Mouse (Mus musculus): ENCODE measurements around the gene Slc26a1. TPM values are rescaled to one million over a fixed set of nuclear protein-coding genes. Genes with fewer than 3 reads are reported as not detected.

The Slc26a1 gene
- polyA plus RNA-seq, 1 experiment from 2014 or later: 0.53 TPM

DNA sequence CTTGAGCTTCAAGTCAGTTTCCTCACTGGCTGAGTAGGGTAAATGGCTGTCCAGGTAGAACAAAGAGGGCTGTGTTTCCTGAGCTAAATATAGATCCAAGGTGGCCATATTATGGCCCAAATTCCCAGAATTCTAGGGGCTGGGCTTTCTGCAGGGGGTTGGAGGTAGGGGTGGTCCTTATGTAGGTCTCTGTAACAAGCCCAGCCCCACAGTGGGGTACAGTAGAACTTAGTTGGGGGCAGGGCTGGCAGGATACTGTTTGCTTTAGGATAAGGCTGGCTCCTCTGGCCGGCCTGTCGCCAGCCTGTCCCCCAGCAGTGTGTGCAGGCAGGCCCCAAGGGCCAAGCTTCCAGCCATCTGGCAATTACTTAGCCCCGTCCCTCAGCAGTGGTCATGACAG is 25.0 kb upstream of the Slc26a1 start:
- peak overlapping the region; percentile 45 to 61; a peak in 3 of 4 replicates for H3K27ac ChIP-seq (replicated peaks in 1 of 2; ENCODE audit: control insufficient read depth in 1 of 2, insufficient read depth in 1 of 2, low read depth in 2 of 2, low read length in 2 of 2)
- H3K9me3 ChIP-seq (ENCODE audit: control insufficient read depth, low read length): no peaks in the 10 kb centered on the region
- WGBS: 21% methylated on average over 3 of the region's 3 CpGs
- H3K36me3 ChIP-seq (ENCODE audit: control insufficient read depth, insufficient read depth, low read length): peaks cover 11% of the 10 kb centered on the region
- no peak overlapping the region for H3K4me3 ChIP-seq (ENCODE audit: control insufficient read depth in 1 of 2, insufficient read depth in 1 of 2, low read depth in 1 of 2, low read length in 2 of 2)
- 0 out of 2 replicates have a peak overlapping the region, but pooled peaks have one; percentile 6 for H3K4me2 ChIP-seq (ENCODE audit: low read length)
- peak; percentile 42; the same call in 1 of the 2 replicates for ATAC-seq (ENCODE audit: insufficient number of reproducible peaks, insufficient read depth, low FRiP score, low read depth)
- no peak overlapping the region for H3K9ac ChIP-seq (ENCODE audit: low read length)
- H3K27me3 ChIP-seq (ENCODE audit: control insufficient read depth, insufficient read depth, low read length): no peaks in the 10 kb centered on the region
- peaks cover 34 to 51% of the 10 kb centered on the region in 2 experiments for H3K4me1 ChIP-seq (ENCODE audit: control insufficient read depth in 2 of 2, insufficient read depth in 2 of 2, low read length in 2 of 2)

DNA sequence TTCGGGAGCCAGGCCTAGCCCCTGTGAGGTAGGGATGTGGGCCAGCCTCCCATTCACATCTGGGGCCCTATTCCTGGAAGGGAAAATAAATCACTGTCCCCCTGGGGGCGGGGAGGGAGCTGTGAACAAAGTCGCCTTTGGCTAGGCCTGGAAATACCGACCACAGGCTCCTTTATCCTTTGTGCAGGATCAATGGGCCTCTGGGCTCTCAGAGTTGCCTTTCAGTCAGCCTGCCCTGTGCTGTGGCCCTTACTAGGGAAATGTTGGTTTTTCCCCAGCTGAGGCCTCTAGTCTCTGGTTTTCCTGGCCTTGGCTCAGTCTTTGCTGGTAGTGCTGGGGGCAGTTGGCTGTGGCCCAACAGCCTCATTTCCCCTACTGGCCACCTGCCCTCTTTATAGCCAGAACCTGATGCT is 22.0 kb upstream of the Slc26a1 start:
- ATAC-seq (ENCODE audit: insufficient number of reproducible peaks, insufficient read depth, low FRiP score, low read depth): no peak
- H3K27me3 ChIP-seq (ENCODE audit: control insufficient read depth, insufficient read depth, low read length): no peaks in the 10 kb centered on the region
- H3K4me1 ChIP-seq (ENCODE audit: control insufficient read depth in 2 of 2, insufficient read depth in 2 of 2, low read length in 2 of 2): peaks cover 43 to 58% of the 10 kb centered on the region in 2 experiments
- H3K9me3 ChIP-seq (ENCODE audit: control insufficient read depth, low read length): no peaks in the 10 kb centered on the region
- H3K9ac ChIP-seq (ENCODE audit: low read length): no peak overlapping the region
- H3K27ac ChIP-seq (replicated peaks in 1 of 2; ENCODE audit: control insufficient read depth in 1 of 2, insufficient read depth in 1 of 2, low read depth in 2 of 2, low read length in 2 of 2): no peak overlapping the region
- no peaks in the 10 kb centered on the region for H3K36me3 ChIP-seq (ENCODE audit: control insufficient read depth, insufficient read depth, low read length)
- H3K4me3 ChIP-seq (ENCODE audit: control insufficient read depth in 1 of 2, insufficient read depth in 1 of 2, low read depth in 1 of 2, low read length in 2 of 2): no peak overlapping the region
- 50% methylated on average over 4 of the region's 4 CpGs for WGBS
- 0 out of 2 replicates have a peak overlapping the region, but pooled peaks have one; percentile 8 for H3K4me2 ChIP-seq (ENCODE audit: low read length)

DNA sequence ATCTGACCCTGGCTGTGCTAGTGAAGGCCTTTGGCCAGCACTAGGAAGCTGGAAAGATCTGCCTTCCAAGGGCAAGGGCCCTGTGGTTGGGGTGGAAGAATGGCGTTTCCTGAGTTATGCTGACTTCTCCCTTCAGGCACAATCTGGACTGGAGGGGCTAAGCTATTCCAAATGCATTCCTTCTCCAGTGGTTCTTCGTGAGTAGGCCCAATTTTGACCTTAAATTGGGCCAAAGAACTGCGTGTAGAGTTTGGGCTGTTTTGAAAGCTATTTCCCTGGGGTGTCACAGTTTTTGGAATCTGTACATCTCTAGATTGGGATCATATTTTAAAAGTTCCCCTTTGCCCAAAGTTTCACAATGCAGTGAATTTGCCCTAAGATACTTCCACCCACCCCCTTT is 21.2 kb upstream of the Slc26a1 start:
- 80% methylated on average over 3 of the region's 3 CpGs for WGBS
- H3K4me2 ChIP-seq (ENCODE audit: low read length): 0 out of 2 replicates have a peak overlapping the region, but pooled peaks have one; percentile 8
- ATAC-seq (ENCODE audit: insufficient number of reproducible peaks, insufficient read depth, low FRiP score, low read depth): no peak
- H3K4me3 ChIP-seq (ENCODE audit: control insufficient read depth in 1 of 2, insufficient read depth in 1 of 2, low read depth in 1 of 2, low read length in 2 of 2): no peak overlapping the region
- no peak overlapping the region for H3K9ac ChIP-seq (ENCODE audit: low read length)
- no peak overlapping the region for H3K27ac ChIP-seq (replicated peaks in 1 of 2; ENCODE audit: control insufficient read depth in 1 of 2, insufficient read depth in 1 of 2, low read depth in 2 of 2, low read length in 2 of 2)
- no peaks in the 10 kb centered on the region for H3K36me3 ChIP-seq (ENCODE audit: control insufficient read depth, insufficient read depth, low read length)
- no peaks in the 10 kb centered on the region for H3K9me3 ChIP-seq (ENCODE audit: control insufficient read depth, low read length)
- no peaks in the 10 kb centered on the region for H3K27me3 ChIP-seq (ENCODE audit: control insufficient read depth, insufficient read depth, low read length)
- peaks cover 44 to 64% of the 10 kb centered on the region in 2 experiments for H3K4me1 ChIP-seq (ENCODE audit: control insufficient read depth in 2 of 2, insufficient read depth in 2 of 2, low read length in 2 of 2)

GRCm38 (mm10) chr5:108695861-108696260 is 20.5 kb upstream of the Slc26a1 start:
- ATAC-seq (ENCODE audit: insufficient number of reproducible peaks, insufficient read depth, low FRiP score, low read depth): no peak
- peaks cover 40 to 65% of the 10 kb centered on the region in 2 experiments for H3K4me1 ChIP-seq (ENCODE audit: control insufficient read depth in 2 of 2, insufficient read depth in 2 of 2, low read length in 2 of 2)
- no peaks in the 10 kb centered on the region for H3K36me3 ChIP-seq (ENCODE audit: control insufficient read depth, insufficient read depth, low read length)
- H3K9ac ChIP-seq (ENCODE audit: low read length): no peak overlapping the region; the same call in 1 of the 2 replicates
- 94% methylated on average over 9 of the region's 12 CpGs for whole genome bisulfite sequencing
- no peak overlapping the region for H3K27ac ChIP-seq (replicated peaks in 1 of 2; ENCODE audit: control insufficient read depth in 1 of 2, insufficient read depth in 1 of 2, low read depth in 2 of 2, low read length in 2 of 2)
- no peak overlapping the region for H3K4me3 ChIP-seq (ENCODE audit: control insufficient read depth in 1 of 2, insufficient read depth in 1 of 2, low read depth in 1 of 2, low read length in 2 of 2)
- H3K9me3 ChIP-seq (ENCODE audit: control insufficient read depth, low read length): no peaks in the 10 kb centered on the region
- H3K4me2 ChIP-seq (ENCODE audit: low read length): peak overlapping the region; percentile 81; the same call in 1 of the 2 replicates
- H3K27me3 ChIP-seq (ENCODE audit: control insufficient read depth, insufficient read depth, low read length): no peaks in the 10 kb centered on the region

DNA sequence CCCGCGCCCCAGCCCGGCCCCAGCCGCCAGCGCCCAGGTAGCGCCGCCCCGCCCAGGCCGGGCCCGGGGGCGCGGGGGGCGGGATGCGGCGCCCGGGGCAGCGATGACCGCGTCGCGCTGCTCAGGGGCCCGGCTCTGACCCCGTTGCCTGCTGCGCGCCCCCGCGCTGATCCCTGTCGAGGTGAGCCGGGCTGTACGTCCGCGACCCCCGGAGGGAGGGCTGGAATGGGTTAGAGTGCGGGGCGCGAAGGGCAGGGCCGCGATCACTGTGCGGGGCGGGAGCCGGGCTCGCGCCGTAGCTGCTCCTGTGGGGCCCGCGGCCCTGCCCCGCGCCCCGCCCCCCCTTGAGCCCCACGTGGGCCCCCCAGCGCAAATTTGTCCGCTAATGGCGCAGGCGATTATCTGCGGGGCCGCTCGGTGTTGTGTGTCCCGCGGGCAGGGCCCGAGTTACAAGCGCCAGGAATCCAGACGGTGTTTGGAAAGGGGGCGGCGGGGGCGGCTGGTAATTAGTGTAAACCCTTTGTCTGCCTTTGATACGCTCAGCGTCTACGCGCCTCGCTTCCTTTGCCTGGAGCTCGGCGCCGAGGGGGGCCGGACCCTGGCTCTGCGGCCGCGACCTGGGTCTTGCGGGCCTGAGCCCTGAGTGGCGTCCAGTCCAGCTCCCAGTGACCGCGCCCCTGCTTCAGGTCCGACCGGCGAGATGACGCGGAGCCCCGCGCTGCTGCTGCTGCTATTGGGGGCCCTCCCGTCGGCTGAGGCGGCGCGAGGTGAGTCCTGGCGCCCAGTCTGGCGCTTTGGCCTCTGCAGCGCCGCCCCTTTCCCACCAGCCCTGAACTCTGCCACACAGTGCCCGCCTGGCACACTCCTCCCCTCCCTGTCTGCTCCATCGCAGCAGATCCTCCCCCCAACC is 19.2 kb upstream of the Slc26a1 start:
- Histone ChIP-seq H3K4me1 (ENCODE audit: control insufficient read depth in 2 of 2, insufficient read depth in 2 of 2, low read length in 2 of 2) (peaks cover 30 to 52% of the 10 kb centered on the region in 2 experiments), H3K4me2 (ENCODE audit: low read length) (peak overlapping the region; percentile 81)
- peak; percentile 54 for ATAC-seq (ENCODE audit: insufficient number of reproducible peaks, insufficient read depth, low FRiP score, low read depth)

GRCm38 (mm10) chr5:108693872-108694288 is 18.5 kb upstream of the Slc26a1 start:
- peak overlapping the region; percentile 81 for H3K4me2 ChIP-seq (ENCODE audit: low read length)
- H3K4me3 ChIP-seq (ENCODE audit: control insufficient read depth in 1 of 2, insufficient read depth in 1 of 2, low read depth in 1 of 2, low read length in 2 of 2): peak overlapping the region; percentile 83 to 94
- H3K9me3 ChIP-seq (ENCODE audit: control insufficient read depth, low read length): no peaks in the 10 kb centered on the region
- H3K4me1 ChIP-seq (ENCODE audit: control insufficient read depth in 2 of 2, insufficient read depth in 2 of 2, low read length in 2 of 2): peaks cover 23 to 45% of the 10 kb centered on the region in 2 experiments
- H3K27ac ChIP-seq (replicated peaks in 1 of 2; ENCODE audit: control insufficient read depth in 1 of 2, insufficient read depth in 1 of 2, low read depth in 2 of 2, low read length in 2 of 2): 0 out of 4 replicates have a peak overlapping the region, but pooled peaks of 1 of the 2 experiments have one; percentile 57
- WGBS: under 1% methylated on average over 38 of the region's 43 CpGs
- H3K27me3 ChIP-seq (ENCODE audit: control insufficient read depth, insufficient read depth, low read length): no peaks in the 10 kb centered on the region
- peak overlapping the region; percentile 86 for H3K9ac ChIP-seq (ENCODE audit: low read length)
- H3K36me3 ChIP-seq (ENCODE audit: control insufficient read depth, insufficient read depth, low read length): no peaks in the 10 kb centered on the region
- ATAC-seq (ENCODE audit: insufficient number of reproducible peaks, insufficient read depth, low FRiP score, low read depth): peak; percentile 91

More for the DNA sequence above, 19.2 kb upstream of the Slc26a1 start:
- Histone ChIP-seq H3K4me3 (ENCODE audit: control insufficient read depth in 1 of 2, insufficient read depth in 1 of 2, low read depth in 1 of 2, low read length in 2 of 2) (peak overlapping the region; percentile 83 to 94), H3K27me3 (ENCODE audit: control insufficient read depth, insufficient read depth, low read length) (no peaks in the 10 kb centered on the region), H3K36me3 (ENCODE audit: control insufficient read depth, insufficient read depth, low read length) (no peaks in the 10 kb centered on the region), H3K9me3 (ENCODE audit: control insufficient read depth, low read length) (no peaks in the 10 kb centered on the region), H3K27ac (replicated peaks in 1 of 2; ENCODE audit: control insufficient read depth in 1 of 2, insufficient read depth in 1 of 2, low read depth in 2 of 2, low read length in 2 of 2) (peak overlapping the region; percentile 28 to 57; a peak in 2 of 4 replicates), H3K9ac (ENCODE audit: low read length) (peak overlapping the region; percentile 86)
- WGBS: under 1% methylated on average over 94 of the region's 99 CpGs

DNA sequence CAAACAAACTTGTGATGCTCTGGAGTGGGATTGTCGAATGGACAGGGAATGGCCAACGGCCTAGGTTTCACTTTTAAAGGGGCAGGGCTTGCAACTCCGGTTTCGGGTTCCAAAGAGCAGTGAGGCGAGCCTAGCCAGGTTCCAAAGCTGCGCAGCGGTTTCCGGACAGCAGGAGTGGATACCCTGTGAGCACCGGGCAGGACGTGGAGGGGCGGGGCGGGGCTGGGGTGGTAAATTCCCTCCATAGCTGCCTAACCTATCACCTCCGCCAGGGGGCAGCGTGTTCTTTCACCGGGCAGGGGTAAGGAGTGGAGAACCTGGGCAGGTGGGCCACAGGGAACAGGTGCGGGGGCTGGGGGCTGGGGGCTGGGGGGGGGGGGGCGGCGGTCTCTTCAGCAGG is 16.9 kb upstream of the Slc26a1 start, which contains the start of gene Fgfrl1:
TSS of gene Fgfrl1 (plus strand) at position 112 of the 400 bp plus-strand sequence.
- no peaks in the 10 kb centered on the region for H3K36me3 ChIP-seq (ENCODE audit: control insufficient read depth, insufficient read depth, low read length)
- H3K9me3 ChIP-seq (ENCODE audit: control insufficient read depth, low read length): no peaks in the 10 kb centered on the region
- H3K27ac ChIP-seq (replicated peaks in 1 of 2; ENCODE audit: control insufficient read depth in 1 of 2, insufficient read depth in 1 of 2, low read depth in 2 of 2, low read length in 2 of 2): no peak within 1 kb of the TSS
- H3K4me3 ChIP-seq (ENCODE audit: control insufficient read depth in 1 of 2, insufficient read depth in 1 of 2, low read depth in 1 of 2, low read length in 2 of 2): peak within 1 kb of the TSS; percentile 83 to 86
- WGBS: 3% methylated on average over 12 of the region's 18 CpGs
- no peak for ATAC-seq (ENCODE audit: insufficient number of reproducible peaks, insufficient read depth, low FRiP score, low read depth)
- H3K9ac ChIP-seq (ENCODE audit: low read length): peak within 1 kb of the TSS; percentile 41
- H3K4me1 ChIP-seq (ENCODE audit: control insufficient read depth in 2 of 2, insufficient read depth in 2 of 2, low read length in 2 of 2): peaks cover 19 to 38% of the 10 kb centered on the region in 2 experiments
- H3K4me2 ChIP-seq (ENCODE audit: low read length): peak within 1 kb of the TSS; percentile 81
- no peaks in the 10 kb centered on the region for H3K27me3 ChIP-seq (ENCODE audit: control insufficient read depth, insufficient read depth, low read length)

Data from heart, embryonic 14.5 days (tissue).